Mouse (Mus musculus) ES-Bruce4 (cell line): ENCODE results near the gene Snx25. TPM values are rescaled to one million over a fixed set of nuclear protein-coding genes. Genes with fewer than 3 reads are reported as not detected.

ENCODE experiments used
- H3K27ac ChIP-seq: 2 replicates; pipeline ENCODE4 v1.5.1; 2012; ENCODE audit warnings: low read length, inconsistent platforms; ENCODE audit not compliant: insufficient read depth
- H3K27me3 ChIP-seq: 2 replicates; pipeline ENCODE4 v1.6.1; 2012; ENCODE audit warnings: mild to moderate bottlenecking, low read length, inconsistent platforms; ENCODE audit not compliant: control insufficient read depth, poor library complexity, insufficient read depth, severe bottlenecking
- H3K36me3 ChIP-seq: 2 replicates; pipeline ENCODE4 v1.6.1; 2012; ENCODE audit warnings: inconsistent platforms, mild to moderate bottlenecking, low read length, moderate library complexity; ENCODE audit not compliant: control insufficient read depth, poor library complexity, insufficient read depth, severe bottlenecking
- H3K4me1 ChIP-seq: one replicate; pipeline ENCODE4 v1.8.1; 2011; ENCODE audit warnings: low read length; ENCODE audit not compliant: control insufficient read depth, insufficient read depth
- H3K4me3 ChIP-seq: 2 replicates; pipeline ENCODE4 v1.5.1; 2011; ENCODE audit warnings: low read depth, mild to moderate bottlenecking, low read length
- H3K9ac ChIP-seq: 2 replicates; pipeline ENCODE4 v1.6.1; 2012; ENCODE audit warnings: low read depth, mild to moderate bottlenecking, inconsistent platforms; ENCODE audit not compliant: poor library complexity, severe bottlenecking
- H3K9me3 ChIP-seq: replicated peaks from 2 replicates; pipeline ENCODE4 v1.6.1; 2012; ENCODE audit warnings: mild to moderate bottlenecking, low read length, inconsistent platforms; ENCODE audit not compliant: control insufficient read depth, poor library complexity, insufficient read depth, severe bottlenecking
- CTCF ChIP-seq: IDR thresholded peaks from one replicate; pipeline ENCODE4 v1.8.1; 2011; ENCODE audit warnings: low read depth, low read length
- EP300 ChIP-seq: IDR thresholded peaks from 2 replicates; pipeline ENCODE4 v1.6.1; 2011; ENCODE audit warnings: low read depth, low read length; ENCODE audit not compliant: insufficient read depth
- POLR2A ChIP-seq: IDR thresholded peaks from one replicate; pipeline ENCODE4 v1.8.1; 2011; ENCODE audit warnings: low read length; ENCODE audit not compliant: insufficient read depth
- polyA plus RNA-seq: library from polyadenylated mRNA; stranded (reverse); fragments of >200 nt; gene quantifications from 2 replicates; pipeline ENCODE4 v1.2.4, GENCODE M21; 2011; ENCODE audit warnings: low read depth; ENCODE audit not compliant: missing spikeins, insufficient read depth, insufficient read length

Snx25 gene
- polyA plus RNA-seq = 8.6 and 9.3 TPM in 2 replicates

- H3K4me1 ChIP-seq = no peaks in the 10 kb centered on the region
- no peak within 1 kb of the TSS for H3K27ac ChIP-seq
- H3K36me3 ChIP-seq = no peaks in the 10 kb centered on the region
- TF ChIP-seq EP300 (no peak), CTCF (no peak), POLR2A (no peak)
- H3K9me3 ChIP-seq = no peaks in the 10 kb centered on the region
- H3K27me3 ChIP-seq = peaks cover 11% of the 10 kb centered on the region
- H3K9ac ChIP-seq = peak within 1 kb of the TSS; percentile 93
- peak within 1 kb of the TSS; percentile 99 for H3K4me3 ChIP-seq
Measured at GRCm38 (mm10) chr8:46152064-46153031, at the start of gene Snx25. TSS of gene Snx25 (minus strand) at chr8:46152159.

DNA sequence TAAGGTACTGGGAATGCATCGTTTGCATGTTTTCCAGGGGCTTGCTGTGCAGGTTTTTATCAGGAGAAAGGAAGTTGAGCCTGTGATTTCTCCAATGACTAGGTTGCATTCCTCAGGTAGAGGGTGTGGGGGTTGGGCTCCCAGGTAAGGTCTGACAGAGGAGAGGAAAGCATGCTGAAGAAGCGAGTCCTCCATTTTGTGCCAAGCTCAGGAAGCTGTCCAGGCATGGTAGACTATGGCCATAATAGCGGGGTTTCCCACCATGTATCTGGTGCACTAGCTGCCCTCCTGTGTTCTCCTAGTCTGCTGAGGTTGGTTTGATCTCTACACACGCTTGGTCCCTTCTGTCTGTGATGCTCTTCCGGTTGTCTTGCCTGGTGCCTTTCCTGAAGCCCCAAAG is 45.7 kb upstream of the Snx25 start:
- Histone ChIP-seq H3K27me3 (no peaks in the 10 kb centered on the region), H3K36me3 (no peaks in the 10 kb centered on the region), H3K9me3 (no peaks in the 10 kb centered on the region), H3K4me1 (peaks cover 2% of the 10 kb centered on the region), H3K9ac (no peak overlapping the region), H3K4me3 (no peak overlapping the region), H3K27ac (no peak overlapping the region)
- TF ChIP-seq CTCF = no peak
- TF ChIP-seq POLR2A = no peak
- no peak for TF ChIP-seq EP300

DNA sequence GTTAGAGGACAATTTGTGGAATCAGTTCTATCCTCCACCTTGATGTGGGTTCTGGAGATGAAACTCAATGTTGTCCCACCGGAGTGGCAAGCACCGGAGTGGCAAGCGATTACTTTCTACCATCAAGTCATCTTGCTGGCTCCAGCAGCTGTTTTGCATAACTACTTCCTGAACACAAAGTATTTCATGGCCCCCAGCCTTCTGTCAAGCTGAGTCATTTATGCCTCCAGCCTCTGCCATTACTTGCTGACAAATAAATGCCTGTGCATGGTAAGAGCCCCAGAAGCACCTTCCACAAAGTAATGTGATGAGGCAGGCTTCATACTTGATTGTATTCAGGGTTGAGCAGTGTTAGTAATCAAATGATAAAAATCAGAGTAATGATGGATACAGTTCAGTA is 44.9 kb upstream of the Snx25 start:
- no peak overlapping the region for H3K9ac ChIP-seq
- no peaks in the 10 kb centered on the region for H3K27me3 ChIP-seq
- TF ChIP-seq CTCF (no peak), EP300 (no peak), POLR2A (no peak)
- H3K36me3 ChIP-seq = no peaks in the 10 kb centered on the region
- peaks cover 2% of the 10 kb centered on the region for H3K4me1 ChIP-seq
- no peak overlapping the region for H3K4me3 ChIP-seq
- no peaks in the 10 kb centered on the region for H3K9me3 ChIP-seq
- H3K27ac ChIP-seq = no peak overlapping the region

DNA sequence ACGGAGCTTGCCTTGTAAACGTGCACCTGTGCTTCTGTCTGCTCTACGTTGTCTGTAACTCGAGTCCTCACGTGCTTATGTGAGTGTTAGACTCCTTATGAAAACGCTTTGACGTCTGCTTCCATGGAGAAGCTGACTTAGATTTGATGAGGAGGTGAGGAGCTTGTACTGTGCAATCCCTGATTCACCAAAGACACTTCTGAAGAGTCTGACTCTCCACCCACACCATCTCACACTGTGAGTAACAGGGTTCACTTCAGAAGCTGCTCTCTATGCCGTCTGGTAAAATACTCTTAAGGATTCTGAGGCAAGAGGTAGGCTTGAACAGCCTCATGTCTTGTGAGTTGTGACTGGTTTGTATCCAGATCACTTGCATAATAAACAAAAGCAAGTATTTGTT is 41.1 kb upstream of the Snx25 start:
- H3K27ac ChIP-seq = no peak overlapping the region
- no peaks in the 10 kb centered on the region for H3K36me3 ChIP-seq
- no peak for TF ChIP-seq EP300
- TF ChIP-seq CTCF = no peak
- H3K4me1 ChIP-seq = peaks cover 2% of the 10 kb centered on the region
- no peak overlapping the region for H3K9ac ChIP-seq
- H3K9me3 ChIP-seq = no peaks in the 10 kb centered on the region
- H3K27me3 ChIP-seq = no peaks in the 10 kb centered on the region
- no peak overlapping the region for H3K4me3 ChIP-seq

DNA sequence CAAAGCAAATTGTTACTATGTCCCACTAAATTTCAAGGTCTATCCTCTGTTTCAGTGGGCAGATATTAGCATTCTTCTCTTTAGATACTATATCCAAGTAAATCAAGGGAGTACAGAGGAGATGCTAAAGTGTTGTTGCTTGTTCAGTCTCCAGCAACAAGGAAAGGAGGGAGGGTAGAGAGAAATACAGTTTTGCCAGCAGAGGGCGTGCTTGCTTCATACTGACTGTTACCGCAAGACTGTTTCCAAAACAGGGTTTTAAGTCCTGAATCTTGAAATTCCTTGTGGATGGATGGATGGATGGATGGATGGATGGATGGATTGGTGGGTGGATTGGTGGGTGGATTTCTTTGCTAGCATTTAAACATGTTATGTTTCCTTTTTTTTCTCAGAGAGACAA is 33.4 kb upstream of the Snx25 start:
- no peaks in the 10 kb centered on the region for H3K9me3 ChIP-seq
- H3K36me3 ChIP-seq = no peaks in the 10 kb centered on the region
- no peak overlapping the region for H3K27ac ChIP-seq
- no peak for TF ChIP-seq CTCF
- TF ChIP-seq POLR2A = no peak
- no peak for TF ChIP-seq EP300
- H3K4me1 ChIP-seq = no peaks in the 10 kb centered on the region
- no peak overlapping the region for H3K4me3 ChIP-seq
- H3K9ac ChIP-seq = no peak overlapping the region
- H3K27me3 ChIP-seq = no peaks in the 10 kb centered on the region

DNA sequence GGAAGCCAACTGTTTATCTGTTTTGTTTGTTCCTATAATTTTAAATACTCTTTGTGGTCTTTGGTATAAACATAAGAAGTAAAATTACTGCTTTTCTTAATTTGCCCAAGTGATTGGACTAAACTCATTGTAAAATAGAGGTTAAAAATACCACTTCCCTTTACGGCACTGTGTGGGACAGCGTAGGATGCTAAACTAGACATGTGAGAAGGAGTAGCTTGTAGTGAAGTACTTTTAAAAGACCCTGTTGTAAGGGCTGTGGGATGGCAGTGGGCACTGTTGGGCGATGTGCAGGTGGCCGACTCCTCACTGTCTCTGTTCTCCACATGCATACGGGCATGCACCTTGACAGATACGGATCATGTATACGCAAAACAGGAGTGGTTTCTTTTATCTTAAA is 28.2 kb upstream of the Snx25 start:
- Histone ChIP-seq H3K27me3 (no peaks in the 10 kb centered on the region), H3K4me1 (no peaks in the 10 kb centered on the region), H3K36me3 (no peaks in the 10 kb centered on the region), H3K9me3 (no peaks in the 10 kb centered on the region), H3K4me3 (no peak overlapping the region), H3K27ac (no peak overlapping the region), H3K9ac (no peak overlapping the region)
- TF ChIP-seq CTCF = no peak
- no peak for TF ChIP-seq POLR2A
- TF ChIP-seq EP300 = no peak
